Mouse (Mus musculus) lung, postnatal 0 days (tissue): ENCODE results near the gene Socs2. TPM values are rescaled to one million over a fixed set of nuclear protein-coding genes. Genes with fewer than 3 reads are reported as not detected.

ENCODE experiments used
- ATAC-seq: fragments of 200-750 bp; cut with Nextera tagmentation; 2 replicates; pipeline ENCODE4 v1.8.0; 2017; ENCODE audit warnings: moderate library complexity
- DNase-seq: peaks from one replicate; pipeline ENCODE4 v3.0.0-alpha.2; 2016; ENCODE audit warnings: low spot score
- H3K27ac ChIP-seq: fragments of 300-500 bp; sonication (generic); 2 replicates; pipeline ENCODE4 v1.5.1; 2014; ENCODE audit warnings: antibody characterized with exemption, mild to moderate bottlenecking, low read length, mixed read lengths
- H3K27me3 ChIP-seq: fragments of 300-500 bp; sonication (generic); replicated peaks from 2 replicates; pipeline ENCODE4 v1.6.1; 2014; ENCODE audit warnings: low read length, mixed read lengths; ENCODE audit not compliant: insufficient read depth
- H3K36me3 ChIP-seq: fragments of 300-500 bp; sonication (generic); 2 replicates; pipeline ENCODE4 v1.6.1; 2014; ENCODE audit warnings: low read length, mixed read lengths; ENCODE audit not compliant: insufficient read depth
- H3K4me1 ChIP-seq: fragments of 300-500 bp; sonication (generic); 2 replicates; pipeline ENCODE4 v1.6.1; 2014; ENCODE audit warnings: antibody characterized with exemption, low read depth, low read length, mixed read lengths; ENCODE audit not compliant: insufficient read depth
- H3K4me2 ChIP-seq: fragments of 300-500 bp; sonication (generic); replicated peaks from 2 replicates; pipeline ENCODE4 v1.6.1; 2014; ENCODE audit warnings: low read depth, mild to moderate bottlenecking, low read length, moderate library complexity, mixed read lengths
- H3K4me3 ChIP-seq: fragments of 300-500 bp; sonication (generic); 2 replicates; pipeline ENCODE4 v1.5.1; 2014; ENCODE audit warnings: low read depth, low read length
- H3K9ac ChIP-seq: fragments of 300-500 bp; sonication (generic); replicated peaks from 2 replicates; pipeline ENCODE4 v1.6.1; 2014; ENCODE audit warnings: low read depth, mild to moderate bottlenecking
- H3K9me3 ChIP-seq: fragments of 300-500 bp; sonication (generic); 2 replicates; pipeline ENCODE4 v1.6.1; 2016; ENCODE audit warnings: low read length, mixed read lengths
- CTCF ChIP-seq: IDR thresholded peaks from 2 replicates; pipeline ENCODE4 v1.5.1; 2016; ENCODE audit warnings: antibody characterized with exemption, mild to moderate bottlenecking
- EP300 ChIP-seq: IDR thresholded peaks from 2 replicates; pipeline ENCODE4 v1.6.1; 2016; ENCODE audit warnings: antibody characterized with exemption, mild to moderate bottlenecking, control low read depth
- WGBS: fragments of 180-500 bp; shearing (Covaris S2); extraction: QIAGEN DNeasy Blood & Tissue Kit; methylation state at CpG from one replicate; pipeline ENCODE4 v1.1.7; 2014; 5-methylcytosine and 5-hydroxymethylcytosine counted together
- polyA plus RNA-seq: library from polyadenylated mRNA; unstranded; fragments of >200 nt; fragmentation: Nextera tagmentation; extraction: Ambion mirVana; gene quantifications from 2 replicates; pipeline ENCODE4 v1.2.1, GENCODE M21; 2015

Socs2 gene
- polyA plus RNA-seq, 1 experiment from 2014 or later, result 396 TPM

DNA sequence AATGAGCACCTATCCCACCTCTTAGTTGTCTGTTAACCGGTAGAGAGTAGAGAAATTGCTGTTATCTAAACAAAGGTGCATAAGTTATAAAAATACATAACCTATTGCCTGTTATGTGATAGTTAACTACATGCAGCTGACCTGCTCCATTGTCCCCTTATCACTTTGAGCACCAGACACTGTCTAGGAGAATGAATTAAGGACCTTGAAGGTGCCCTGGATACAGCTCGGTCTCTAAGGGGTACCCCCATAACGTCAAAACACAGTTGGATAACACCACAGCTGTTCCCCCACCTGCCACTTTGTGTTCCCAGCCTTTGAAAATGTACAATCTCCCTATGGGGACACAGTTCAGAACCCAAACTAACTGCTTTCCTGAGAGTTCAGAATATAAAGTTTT, 68.5 kb downstream of the Socs2 start:
- ATAC-seq, result no peak
- DNase-seq, result no peak
- Histone ChIP-seq H3K27ac (no peak overlapping the region), H3K9me3 (no peaks in the 10 kb centered on the region), H3K4me3 (no peak overlapping the region), H3K9ac (no peak overlapping the region), H3K4me2 (no peak overlapping the region), H3K36me3 (no peaks in the 10 kb centered on the region), H3K27me3 (no peaks in the 10 kb centered on the region), H3K4me1 (no peaks in the 10 kb centered on the region)
- TF ChIP-seq EP300 (no peak), CTCF (no peak)
- 60% methylated on average over 3 of the region's 3 CpGs for WGBS

DNA sequence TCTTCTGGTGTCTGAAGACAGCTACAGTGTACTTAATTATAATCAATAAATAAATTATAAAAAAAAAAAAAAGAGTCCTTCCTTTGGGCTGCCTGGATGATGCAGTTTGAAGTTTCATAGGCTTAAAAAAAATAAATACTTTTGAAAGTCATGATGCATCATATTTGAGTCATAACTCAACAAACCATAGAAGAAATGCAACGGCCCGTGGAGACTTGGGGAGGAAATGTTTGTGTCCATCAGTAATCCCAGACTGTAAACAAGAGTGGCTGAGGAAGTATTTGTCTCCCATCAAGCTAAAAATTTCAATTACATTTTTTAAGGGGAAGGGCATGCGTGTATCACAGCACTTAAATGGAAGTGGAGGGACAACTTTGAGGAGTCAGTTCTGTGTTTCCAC, 69.2 kb downstream of the Socs2 start:
- WGBS, result 59% methylated on average over 3 of the region's 3 CpGs
- Histone ChIP-seq H3K36me3 (no peaks in the 10 kb centered on the region), H3K9me3 (no peaks in the 10 kb centered on the region), H3K4me3 (no peak overlapping the region), H3K9ac (no peak overlapping the region), H3K4me2 (no peak overlapping the region), H3K27ac (no peak overlapping the region), H3K27me3 (no peaks in the 10 kb centered on the region), H3K4me1 (no peaks in the 10 kb centered on the region)
- TF ChIP-seq CTCF (no peak), EP300 (no peak)
- ATAC-seq (no peak), DNase-seq (no peak)

DNA sequence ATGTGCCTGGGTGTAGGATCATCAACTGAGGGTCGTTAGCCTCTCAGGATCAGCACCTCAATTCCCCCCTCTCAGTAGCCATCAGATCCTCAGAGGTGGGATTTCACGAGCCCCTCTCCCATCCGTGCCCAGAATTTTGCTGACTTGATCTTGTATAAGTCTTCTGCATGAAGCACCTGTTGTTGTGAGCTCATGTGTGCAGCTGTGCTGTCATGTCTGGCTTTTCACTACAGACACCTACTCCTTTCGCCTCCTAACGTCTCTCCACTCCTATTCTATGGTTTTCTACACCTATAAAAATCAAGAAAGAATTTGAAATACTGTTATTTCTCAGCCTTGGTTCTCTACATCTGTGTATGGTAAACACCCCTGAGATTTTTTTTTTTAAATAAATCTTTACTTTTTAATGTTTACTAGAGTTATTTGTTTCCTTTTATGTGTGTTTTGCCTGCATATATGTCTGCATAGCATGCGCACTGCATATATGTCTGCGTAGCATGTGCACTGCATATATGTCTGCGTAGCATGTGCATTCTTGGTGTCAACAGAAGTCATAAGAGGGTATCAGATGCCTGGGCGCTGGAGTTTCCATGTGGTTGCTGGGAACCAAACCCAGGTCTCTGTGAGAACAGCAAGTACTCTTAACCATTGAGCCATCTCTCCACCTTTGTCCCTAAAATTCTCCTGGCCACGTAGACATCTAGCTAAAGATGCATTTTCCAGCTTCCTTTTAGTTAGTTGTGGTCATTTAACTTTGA, 74.0 kb downstream of the Socs2 start:
- no peak overlapping the region for H3K9ac ChIP-seq
- H3K9me3 ChIP-seq, result no peaks in the 10 kb centered on the region
- H3K27ac ChIP-seq, result no peak overlapping the region
- no peaks in the 10 kb centered on the region for H3K4me1 ChIP-seq
- TF ChIP-seq CTCF (no peak), EP300 (no peak)
- 81% methylated on average over 10 of the region's 10 CpGs for WGBS
- H3K4me2 ChIP-seq, result no peak overlapping the region
- no peaks in the 10 kb centered on the region for H3K27me3 ChIP-seq
- H3K36me3 ChIP-seq, result no peaks in the 10 kb centered on the region
- no peak overlapping the region for H3K4me3 ChIP-seq
- ATAC-seq, result no peak
- no peak for DNase-seq

DNA sequence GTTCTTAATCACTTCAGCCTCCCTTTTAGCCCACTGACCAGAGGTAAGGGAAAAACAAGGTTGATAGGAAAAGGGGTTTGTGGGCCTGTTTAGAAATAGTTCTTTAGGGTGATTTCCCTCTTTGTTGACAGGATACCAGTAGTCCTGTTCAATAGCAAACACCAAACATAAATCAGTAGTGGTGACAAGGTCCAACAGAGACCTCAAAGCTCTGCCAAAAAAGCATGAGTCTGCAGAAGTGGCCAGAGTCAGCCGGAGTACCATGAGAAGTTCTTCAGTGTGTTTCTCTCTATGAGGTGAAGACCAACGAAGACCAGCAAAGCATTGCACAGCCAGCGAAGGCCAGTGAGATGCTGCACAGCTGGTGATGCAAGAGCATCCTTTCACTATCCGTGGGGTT, 76.3 kb downstream of the Socs2 start:
- WGBS, result 86% methylated on average over 4 of the region's 4 CpGs
- Histone ChIP-seq H3K4me1 (no peaks in the 10 kb centered on the region), H3K27ac (no peak overlapping the region), H3K9ac (no peak overlapping the region), H3K4me3 (no peak overlapping the region), H3K9me3 (no peaks in the 10 kb centered on the region), H3K4me2 (no peak overlapping the region), H3K27me3 (no peaks in the 10 kb centered on the region), H3K36me3 (no peaks in the 10 kb centered on the region)
- TF ChIP-seq EP300 (no peak), CTCF (no peak)
- no peak for ATAC-seq
- DNase-seq, result no peak

DNA sequence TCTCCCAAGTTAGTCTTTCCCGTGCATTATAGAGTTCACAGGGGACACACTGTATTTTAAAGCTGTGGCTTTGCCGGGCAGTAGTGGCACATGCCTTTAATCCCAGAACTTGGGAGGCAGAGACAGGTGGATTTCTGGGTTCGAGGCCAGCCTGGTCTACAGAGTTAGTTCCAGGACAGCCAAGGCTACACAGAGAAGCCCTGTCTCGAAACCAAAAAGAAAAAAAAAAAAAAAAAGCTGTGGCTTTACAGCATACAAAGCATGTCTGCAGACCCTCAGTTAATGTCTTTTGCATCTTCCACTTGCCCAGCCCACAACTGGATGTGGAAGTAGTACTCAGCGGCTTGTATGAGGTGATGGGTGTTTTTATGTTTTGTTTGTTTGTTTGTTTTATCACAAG, 79.4 kb downstream of the Socs2 start:
- WGBS, result 72% methylated on average over 5 of the region's 5 CpGs
- H3K27ac ChIP-seq, result no peak overlapping the region
- ATAC-seq (no peak), DNase-seq (no peak)
- H3K9ac ChIP-seq, result no peak overlapping the region
- no peaks in the 10 kb centered on the region for H3K27me3 ChIP-seq
- H3K36me3 ChIP-seq, result no peaks in the 10 kb centered on the region
- H3K4me2 ChIP-seq, result no peak overlapping the region
- no peak overlapping the region for H3K4me3 ChIP-seq
- TF ChIP-seq CTCF (no peak), EP300 (no peak)
- H3K9me3 ChIP-seq, result no peaks in the 10 kb centered on the region
- H3K4me1 ChIP-seq, result no peaks in the 10 kb centered on the region

DNA sequence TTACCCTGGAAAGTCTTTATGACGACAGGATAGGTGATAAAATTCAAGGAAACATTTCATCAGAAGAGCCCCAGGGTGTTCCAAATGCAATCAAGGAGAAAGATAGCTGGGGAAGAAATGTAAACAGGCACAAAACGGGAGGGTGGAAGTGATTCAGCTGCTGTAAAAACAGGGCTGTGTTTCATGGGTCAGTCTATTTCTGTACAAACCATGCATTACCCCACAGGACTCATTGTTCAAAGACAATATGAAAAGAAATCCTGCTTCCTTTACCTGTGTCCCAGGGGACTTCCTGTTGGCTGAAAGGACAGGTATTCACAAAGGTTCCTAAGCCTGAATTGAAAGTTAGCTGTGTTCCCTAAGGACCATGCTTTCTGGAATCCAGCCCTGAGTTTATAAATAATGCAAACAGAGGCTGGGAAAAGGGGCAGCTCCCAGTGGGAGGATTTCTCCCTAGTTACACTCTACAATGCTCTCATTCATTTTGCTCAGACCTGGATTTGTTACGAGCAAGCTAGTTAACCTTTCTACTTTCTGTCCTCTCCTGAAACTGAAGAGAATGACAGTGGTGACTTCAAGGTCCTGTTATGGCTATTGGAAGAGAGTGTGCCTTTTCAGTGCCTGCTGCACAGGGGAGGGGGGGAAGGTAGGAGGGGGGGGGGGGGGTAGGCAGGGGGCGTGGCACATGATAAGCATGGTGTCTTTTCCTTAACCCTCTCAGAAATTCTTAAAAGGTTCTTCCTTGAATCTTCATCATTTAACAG, 80.0 kb downstream of the Socs2 start:
- no peak for DNase-seq
- no peak overlapping the region for H3K27ac ChIP-seq

More for the DNA sequence above, 80.0 kb downstream of the Socs2 start:
- 4% methylated on average over 3 of the region's 4 CpGs for WGBS
- Histone ChIP-seq H3K4me2 (no peak overlapping the region), H3K27me3 (no peaks in the 10 kb centered on the region), H3K4me1 (no peaks in the 10 kb centered on the region), H3K9me3 (no peaks in the 10 kb centered on the region), H3K9ac (no peak overlapping the region), H3K4me3 (no peak overlapping the region), H3K36me3 (no peaks in the 10 kb centered on the region)
- TF ChIP-seq EP300, result no peak
- TF ChIP-seq CTCF, result no peak
- no peak for ATAC-seq

Other genes starting within 250 kb of the Socs2 start
- gene Cradd, start 93.0 kb downstream of the Socs2 start, polyA plus RNA-seq, result 11.9 and 15.4 TPM in 2 replicates
- gene Mrpl42, start 84.8 kb upstream of the Socs2 start, polyA plus RNA-seq, result 159 and 163 TPM in 2 replicates
- gene Ube2n, start 98.0 kb upstream of the Socs2 start, polyA plus RNA-seq, result 179 and 189 TPM in 2 replicates
- 50.3 and 53.9 TPM in 2 replicates for gene Nudt4, start 147.0 kb upstream of the Socs2 start, polyA plus RNA-seq